Mouse (Mus musculus): ENCODE measurements at regions not wholly inside any gene's neighbourhood (a gene's known extent, or its start where the extent isn't known, plus 50 kb on each side); places are given as distances from the start of the nearest gene placed in this dataset.

GRCm38 (mm10) chr2:107149317-107149716 lies 89.9 kb upstream of the Fshb start:
- TF ChIP-seq CTCF (IDR thresholded peaks at IDR 0.05; ENCODE audit: low read depth, low read length) (no peak), POLR2A (IDR thresholded peaks at IDR 0.05; ENCODE audit: borderline replicate concordance, low read depth, low read length) (no peak)
